Mouse (Mus musculus) urinary bladder, postnatal 36 days (tissue): Measurements from ENCODE around the gene Ercc8.
A peak's percentile ranks its signal among the peaks of the same experiment; 100 is the strongest.

Source experiments
- DNase-seq, 2 experiments: peaks; one replicate each; pipeline ENCODE4 v3.0.0; 2022; ENCODE audit warnings: low spot score in 2 of 2, mixed read lengths in 1 of 2

Ercc8 gene

DNA sequence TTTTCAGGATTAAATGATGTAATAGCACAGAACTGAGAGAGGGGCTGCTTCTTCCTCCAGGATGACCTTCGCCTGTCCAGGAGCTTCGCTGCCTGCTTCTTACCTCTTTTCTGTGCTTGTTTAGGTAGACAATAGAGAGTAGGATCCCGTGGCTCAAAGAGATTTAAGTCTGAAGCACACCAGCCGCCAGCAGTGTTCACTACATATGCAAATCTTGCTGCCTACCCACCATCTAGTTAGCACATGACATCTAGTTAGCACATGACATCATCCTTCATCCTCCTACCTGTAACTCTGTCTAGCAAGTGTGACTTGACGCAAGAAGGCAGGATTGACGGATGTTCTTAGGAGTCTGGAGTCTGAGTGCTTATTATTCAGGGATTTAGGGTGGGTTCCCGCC, 61.2 kb downstream of the Ercc8 start:
- DNase-seq = no peak

DNA sequence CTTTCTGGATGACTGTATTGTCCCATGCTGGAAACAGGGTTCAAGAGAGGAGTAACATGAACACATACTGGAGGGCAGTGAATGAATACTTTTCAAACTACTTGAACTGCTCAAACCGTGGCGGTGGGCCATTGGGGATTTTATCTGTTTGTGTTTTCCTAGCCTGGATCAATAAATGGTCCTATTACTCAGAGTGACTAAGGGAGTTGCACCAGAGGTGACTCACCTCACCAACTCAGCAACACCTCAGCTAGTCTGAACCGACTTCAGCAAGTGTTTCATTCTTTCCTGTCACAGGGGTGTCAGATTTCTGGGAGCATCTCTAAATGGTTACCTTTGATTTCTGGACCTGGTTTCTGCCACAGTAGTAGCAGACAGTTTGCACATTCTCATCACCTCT, 70.7 kb downstream of the Ercc8 start:
- no peak for DNase-seq

DNA sequence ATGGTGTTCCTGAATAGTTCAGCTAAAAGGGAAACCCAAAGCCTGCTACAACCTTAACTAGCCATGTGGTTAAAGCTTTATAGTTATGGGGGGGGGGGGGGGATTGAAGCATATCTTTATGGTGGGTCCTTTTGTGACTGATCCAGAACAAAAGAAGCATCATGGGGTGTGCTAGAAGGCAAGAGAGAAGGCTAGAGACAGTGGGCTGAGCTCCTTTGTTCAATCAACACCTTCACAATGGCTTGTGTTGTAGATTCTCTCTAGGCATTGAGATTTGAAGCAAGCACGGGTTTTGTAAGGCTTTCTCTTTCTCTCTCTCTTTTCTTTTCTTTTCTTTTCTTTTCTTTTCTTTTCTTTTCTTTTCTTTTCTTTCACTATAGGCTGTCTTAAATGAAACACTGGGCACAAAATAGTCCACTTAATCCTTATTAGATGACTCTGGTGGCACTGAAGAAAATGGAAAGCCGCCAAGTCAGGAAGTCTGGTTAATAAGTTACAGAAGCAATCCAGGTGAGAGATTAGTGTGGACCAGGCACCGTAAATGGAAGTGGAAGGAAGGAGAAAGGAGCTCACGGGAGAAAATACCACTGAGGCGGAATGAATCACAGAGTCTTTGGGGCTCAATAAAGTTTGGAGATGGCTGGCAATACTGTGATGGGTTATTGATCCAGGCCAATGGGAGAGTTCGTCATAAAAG, 71.3 kb downstream of the Ercc8 start:
- DNase-seq = no peak

DNA sequence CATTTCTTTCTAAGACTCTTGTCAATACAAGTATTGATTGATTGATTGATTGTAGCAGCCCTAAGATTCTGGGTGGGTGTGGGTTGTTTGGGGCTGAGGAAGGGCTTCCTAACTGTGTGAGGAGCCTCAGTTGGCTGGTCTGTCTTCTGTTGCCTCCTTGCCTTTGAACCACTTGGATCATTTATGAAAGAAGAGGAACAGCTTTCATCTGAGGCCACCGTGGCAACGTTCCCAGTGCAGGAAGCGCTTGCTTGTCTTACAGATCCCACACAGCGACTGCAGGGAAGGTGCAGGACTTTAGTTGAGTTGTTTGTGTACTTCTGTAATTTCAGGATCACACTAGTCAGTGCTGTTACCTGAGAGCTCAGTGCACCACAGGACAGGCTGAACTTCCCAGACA, 81.5 kb downstream of the Ercc8 start:
- DNase-seq = peak in 1 of 2 experiments; percentile 3

DNA sequence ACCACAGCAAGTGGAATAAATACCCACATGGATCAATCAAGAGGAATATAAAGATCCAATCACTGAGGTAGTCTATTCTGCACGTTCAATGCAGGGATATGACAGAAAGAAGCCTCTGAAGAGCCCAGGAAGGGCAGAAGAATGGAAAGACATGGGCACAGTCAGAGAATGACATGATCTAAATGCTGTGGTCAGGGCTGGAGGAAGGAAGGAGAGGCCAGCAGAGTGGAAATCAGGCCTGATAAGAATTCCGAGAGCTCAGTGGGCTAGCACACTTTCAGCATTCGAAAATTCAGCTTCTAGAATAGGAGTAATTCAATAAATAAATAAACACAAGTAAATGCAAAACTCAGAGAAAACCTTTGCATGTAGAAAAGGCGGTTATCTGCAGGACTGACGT, 83.2 kb downstream of the Ercc8 start:
- DNase-seq = no peak
